Comparison of ENCODE assay signal across 14 mouse cellular contexts in the genomic region with DNA sequence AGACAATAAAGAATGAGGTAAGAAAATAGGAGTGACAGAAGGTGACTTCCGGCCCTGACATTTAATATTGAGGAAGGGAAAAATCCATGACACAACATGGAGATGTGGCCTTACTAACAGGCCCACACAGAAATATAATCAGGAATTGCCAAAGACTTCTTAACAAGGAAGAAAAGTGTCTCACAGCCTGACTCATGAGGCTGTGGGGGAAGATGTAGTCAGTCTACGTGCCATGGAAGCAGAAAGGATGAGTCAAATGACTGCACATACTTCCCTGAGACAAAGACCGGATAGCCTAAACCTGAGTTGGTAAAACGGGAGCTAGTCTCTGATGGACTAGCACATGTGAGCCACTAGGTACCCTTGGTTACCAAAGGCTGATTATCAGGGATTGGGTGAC.
"Had no signal": no experiment of that assay in that cellular context is flagged by ENCODE, and none has a peak within 500 bp of the region (broad histone marks: within the 10 kb centered on the region; RNA-seq: fewer than 3 reads in every experiment).

No protein-coding gene starts in this region.

- H3K27ac ChIP-seq: kidney, embryonic 15.5 days; liver, embryonic 15.5 days; macrophage; midbrain, embryonic 13.5 days; stomach, postnatal 0 days had no signal

- ATAC-seq: midbrain, embryonic 13.5 days had no signal

- H3K4me2 ChIP-seq: kidney, embryonic 15.5 days; liver, embryonic 11.5 days; liver, embryonic 15.5 days; lung, embryonic 14.5 days; midbrain, embryonic 13.5 days had no signal

- H3K9ac ChIP-seq: kidney, embryonic 15.5 days; liver, embryonic 15.5 days; lung, embryonic 14.5 days; midbrain, embryonic 13.5 days had no signal

- H3K36me3 ChIP-seq: kidney, embryonic 15.5 days; liver, embryonic 15.5 days; midbrain, embryonic 13.5 days had no signal

- H3K4me1 ChIP-seq: liver, embryonic 15.5 days; megakaryocyte, embryonic 14.5 days; midbrain, embryonic 13.5 days had no signal

- H3K27me3 ChIP-seq: kidney, embryonic 15.5 days; liver, embryonic 15.5 days; megakaryocyte, embryonic 14.5 days; midbrain, embryonic 13.5 days had no signal

- DNase-seq: kidney, postnatal 14 days; left cerebral cortex, postnatal 4 days; lung, embryonic 14.5 days; lung, postnatal 14 days; right cerebral cortex, adult 18-20 months; right cerebral cortex, postnatal 25 days; thymus, postnatal 4 days had no signal

- H3K4me3 ChIP-seq: kidney, embryonic 15.5 days; liver, embryonic 15.5 days; megakaryocyte, embryonic 14.5 days; midbrain, embryonic 13.5 days had no signal

- H3K9me3 ChIP-seq: kidney, embryonic 15.5 days; liver, embryonic 15.5 days; megakaryocyte, embryonic 14.5 days had no signal
